Mouse (Mus musculus): ENCODE data around the gene Dido1. TPM values are rescaled to one million over a fixed set of nuclear protein-coding genes. Genes with fewer than 3 reads are reported as not detected.

Dido1 gene
- total RNA-seq (2017), result 64.8 and 81.1 TPM in 2 replicates

DNA sequence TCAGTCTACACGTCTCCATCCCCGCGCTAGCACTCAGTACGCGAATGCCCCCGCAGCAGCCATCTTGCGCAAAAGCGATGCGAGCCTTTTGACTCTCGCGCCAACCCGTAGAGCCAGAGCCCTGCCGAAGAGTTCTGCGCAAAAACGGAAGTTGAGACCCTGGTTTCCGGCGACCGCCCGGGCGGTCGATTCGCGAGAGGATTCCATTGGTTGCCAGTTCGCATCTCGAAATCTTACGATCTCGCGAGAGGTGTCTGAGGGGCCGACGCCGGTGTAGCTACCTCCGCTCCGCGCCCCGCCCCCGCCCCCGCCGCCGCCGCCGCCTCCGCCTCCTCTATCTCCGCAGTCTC is at the start of gene Dido1, which contains the start of gene Gid8:
TSS of gene Dido1 (minus strand) at position 77 of the 350 bp plus-strand sequence.
TSS of gene Gid8 (plus strand) at position 195 of the 350 bp plus-strand sequence.
- peak; percentile 84 for ATAC-seq (replicated peaks; ENCODE audit: low read depth, poor library complexity, severe bottlenecking)

GRCm38 (mm10) chr2:180758513-180759263 is 48.9 kb upstream of the Dido1 start:
- no peak for ATAC-seq (replicated peaks; ENCODE audit: low read depth, poor library complexity, severe bottlenecking)

- no peak for ATAC-seq (replicated peaks; ENCODE audit: low read depth, poor library complexity, severe bottlenecking)
These were observed 47.0 kb upstream of the Dido1 start for GRCm38 (mm10) chr2:180756786-180757185.

DNA sequence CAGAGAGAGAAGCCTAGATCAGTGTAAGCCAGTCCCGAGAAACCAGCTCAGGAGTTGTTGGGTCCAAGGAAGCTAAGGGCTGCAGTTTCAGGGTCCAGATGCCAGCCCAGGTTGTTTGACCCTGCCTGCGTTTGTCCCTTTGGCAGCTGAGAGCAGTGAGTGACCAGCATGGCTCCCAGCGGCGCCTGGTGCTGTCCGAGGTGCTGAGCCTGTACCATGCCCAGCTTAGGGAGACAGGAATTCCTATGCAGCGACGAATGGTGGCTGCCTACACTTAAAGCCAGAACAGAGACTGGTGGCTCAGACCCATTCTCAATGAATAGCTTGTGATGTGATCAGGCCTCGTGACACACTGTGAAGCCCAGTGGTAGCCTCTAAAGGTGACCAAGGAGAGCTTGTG is 46.1 kb upstream of the Dido1 start:
- peak; percentile 89 for ATAC-seq (replicated peaks; ENCODE audit: low read depth, poor library complexity, severe bottlenecking)

DNA sequence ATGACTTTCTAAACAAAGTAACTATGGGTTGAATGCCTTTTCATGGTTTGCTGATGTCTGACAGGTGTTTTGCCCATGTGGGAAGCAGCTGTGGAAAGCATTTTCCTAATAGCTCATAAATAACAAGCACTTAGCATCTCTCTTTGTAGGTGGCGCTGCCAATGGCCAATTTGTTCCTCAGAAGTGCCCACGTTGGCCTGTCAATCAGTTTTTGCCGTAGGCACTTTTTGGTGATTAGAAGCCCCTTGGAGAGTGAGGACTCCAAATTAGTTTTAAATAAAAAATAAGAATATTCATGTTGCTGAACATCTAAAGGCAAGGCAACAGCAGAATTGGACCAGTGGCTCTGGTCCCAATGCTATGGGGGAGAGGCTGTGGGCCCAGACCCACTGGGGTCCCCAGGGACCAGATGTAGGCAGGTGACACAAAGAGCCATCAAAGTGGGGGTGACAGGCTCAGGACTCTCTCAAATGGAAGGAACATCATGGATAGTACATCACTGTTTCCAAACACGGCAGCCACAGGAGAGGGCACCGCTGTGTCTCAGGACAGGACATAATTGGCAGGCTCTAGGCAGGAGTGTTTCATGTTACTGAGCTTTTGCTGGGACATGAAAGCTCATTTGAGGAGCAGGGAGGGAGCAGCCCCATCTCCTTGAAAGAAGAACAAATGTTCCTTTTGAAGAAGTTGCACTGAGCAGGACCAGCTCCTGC is 45.3 kb upstream of the Dido1 start:
- no peak for ATAC-seq (replicated peaks; ENCODE audit: low read depth, poor library complexity, severe bottlenecking)

GRCm38 (mm10) chr2:180748904-180749303 is 39.1 kb upstream of the Dido1 start:
- no peak for ATAC-seq (replicated peaks; ENCODE audit: low read depth, poor library complexity, severe bottlenecking)

DNA sequence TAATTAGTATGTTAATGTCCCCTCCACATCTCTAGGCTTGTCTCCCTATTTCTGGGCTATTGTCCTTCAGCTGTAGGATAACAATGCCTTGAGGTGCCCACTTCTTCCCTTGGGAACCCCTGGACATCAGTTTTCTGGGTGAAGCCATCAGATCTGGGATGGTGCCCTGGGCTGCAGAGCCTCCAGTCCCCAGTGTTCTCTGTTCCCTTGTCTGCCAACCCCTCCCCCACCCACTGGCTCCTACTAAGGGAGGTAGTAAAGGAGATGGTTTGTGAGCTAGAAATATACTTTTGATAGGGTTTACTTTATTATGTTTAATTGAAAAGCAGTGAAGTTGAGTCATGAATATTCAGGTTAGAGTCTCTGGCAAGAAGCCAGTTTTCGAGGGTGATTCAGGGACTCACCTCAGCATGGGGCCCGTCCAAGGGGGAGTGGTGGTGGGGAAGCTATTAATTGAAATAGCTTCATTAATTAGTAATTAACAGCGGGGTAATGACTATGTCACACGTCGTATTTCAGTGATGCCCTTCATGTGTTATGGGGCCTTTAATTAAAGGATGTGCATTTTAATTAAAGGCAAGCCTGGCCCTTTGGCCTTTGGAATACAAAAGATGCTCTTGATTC is 36.9 kb upstream of the Dido1 start:
- no peak for ATAC-seq (replicated peaks; ENCODE audit: low read depth, poor library complexity, severe bottlenecking)

GRCm38 (mm10) chr2:180745248-180745927 is 35.6 kb upstream of the Dido1 start:
- ATAC-seq (replicated peaks; ENCODE audit: low read depth, poor library complexity, severe bottlenecking), result peak; percentile 99

DNA sequence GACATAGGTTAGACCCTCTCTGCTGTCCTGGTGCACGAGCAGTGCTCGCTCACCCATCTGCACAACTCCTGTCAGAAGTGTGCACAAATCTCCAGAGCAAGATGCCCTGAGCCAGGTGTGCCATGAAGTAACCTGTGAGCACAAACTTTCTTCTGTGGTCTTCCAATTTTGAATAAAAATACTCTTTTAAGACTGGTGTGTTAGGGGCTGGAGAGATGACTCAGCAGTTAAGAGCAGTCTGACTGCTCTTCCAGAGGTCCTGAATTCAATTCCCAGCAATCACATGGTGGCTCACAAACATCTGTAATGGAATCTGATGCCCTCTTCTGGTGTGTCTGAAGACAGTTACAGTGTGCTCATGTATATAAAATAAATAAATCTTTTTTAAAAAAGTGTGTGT is 33.5 kb upstream of the Dido1 start:
- ATAC-seq (replicated peaks; ENCODE audit: low read depth, poor library complexity, severe bottlenecking), result no peak

GRCm38 (mm10) chr2:180742820-180743219 is 33.0 kb upstream of the Dido1 start:
- no peak for ATAC-seq (replicated peaks; ENCODE audit: low read depth, poor library complexity, severe bottlenecking)

- no peak for ATAC-seq (replicated peaks; ENCODE audit: low read depth, poor library complexity, severe bottlenecking)
These were observed 31.6 kb upstream of the Dido1 start for GRCm38 (mm10) chr2:180741421-180741820.

- no peak for ATAC-seq (replicated peaks; ENCODE audit: low read depth, poor library complexity, severe bottlenecking)
These were observed 30.6 kb upstream of the Dido1 start for GRCm38 (mm10) chr2:180740349-180740748.

- no peak for ATAC-seq (replicated peaks; ENCODE audit: low read depth, poor library complexity, severe bottlenecking)
These were observed 28.2 kb upstream of the Dido1 start for GRCm38 (mm10) chr2:180737984-180738383.

DNA sequence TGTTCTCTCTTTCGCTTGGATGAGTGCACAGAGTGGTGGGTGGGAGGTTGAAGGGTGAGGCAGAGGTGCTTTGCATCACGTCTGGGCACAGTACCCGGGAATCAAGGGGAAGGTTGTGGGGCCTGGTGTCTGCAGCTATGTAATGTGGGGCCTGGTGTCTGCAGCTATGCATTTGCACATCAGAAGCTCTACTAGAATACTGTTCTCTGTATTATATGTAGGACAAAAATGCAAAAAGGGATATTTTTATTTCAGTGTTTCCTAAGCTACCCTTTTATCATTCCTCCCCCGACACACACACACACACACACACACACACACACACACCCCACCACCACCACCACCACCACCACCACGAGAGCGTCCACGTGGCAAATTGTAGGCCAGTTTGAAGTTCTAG is 25.4 kb upstream of the Dido1 start:
- no peak for ATAC-seq (replicated peaks; ENCODE audit: low read depth, poor library complexity, severe bottlenecking)

GRCm38 (mm10) chr2:180731984-180732383 is 22.2 kb upstream of the Dido1 start:
- ATAC-seq (replicated peaks; ENCODE audit: low read depth, poor library complexity, severe bottlenecking), result peak; percentile 57

GRCm38 (mm10) chr2:180731036-180731435 is 21.2 kb upstream of the Dido1 start:
- ATAC-seq (replicated peaks; ENCODE audit: low read depth, poor library complexity, severe bottlenecking), result no peak

DNA sequence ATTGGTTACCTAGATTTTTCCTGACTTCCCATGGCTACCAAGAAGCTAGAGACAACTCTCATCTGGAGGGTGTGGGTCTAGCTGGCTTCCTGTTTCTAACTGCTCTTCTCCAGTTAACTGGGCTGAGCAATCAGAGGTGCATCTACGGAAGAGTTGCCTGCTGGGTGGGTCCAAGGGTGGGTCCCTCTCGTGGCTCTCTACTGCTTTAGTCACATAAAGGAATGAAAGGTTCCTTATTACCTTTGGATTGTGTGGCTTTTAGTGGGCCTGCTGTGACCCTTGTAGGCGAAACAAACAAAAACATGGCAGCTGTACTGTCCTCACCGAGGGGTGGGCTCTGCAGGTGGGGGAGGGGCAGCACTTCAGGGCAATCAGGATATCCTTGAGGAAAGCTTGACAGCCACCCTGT is 17.8 kb upstream of the Dido1 start:
- no peak for ATAC-seq (replicated peaks; ENCODE audit: low read depth, poor library complexity, severe bottlenecking)

DNA sequence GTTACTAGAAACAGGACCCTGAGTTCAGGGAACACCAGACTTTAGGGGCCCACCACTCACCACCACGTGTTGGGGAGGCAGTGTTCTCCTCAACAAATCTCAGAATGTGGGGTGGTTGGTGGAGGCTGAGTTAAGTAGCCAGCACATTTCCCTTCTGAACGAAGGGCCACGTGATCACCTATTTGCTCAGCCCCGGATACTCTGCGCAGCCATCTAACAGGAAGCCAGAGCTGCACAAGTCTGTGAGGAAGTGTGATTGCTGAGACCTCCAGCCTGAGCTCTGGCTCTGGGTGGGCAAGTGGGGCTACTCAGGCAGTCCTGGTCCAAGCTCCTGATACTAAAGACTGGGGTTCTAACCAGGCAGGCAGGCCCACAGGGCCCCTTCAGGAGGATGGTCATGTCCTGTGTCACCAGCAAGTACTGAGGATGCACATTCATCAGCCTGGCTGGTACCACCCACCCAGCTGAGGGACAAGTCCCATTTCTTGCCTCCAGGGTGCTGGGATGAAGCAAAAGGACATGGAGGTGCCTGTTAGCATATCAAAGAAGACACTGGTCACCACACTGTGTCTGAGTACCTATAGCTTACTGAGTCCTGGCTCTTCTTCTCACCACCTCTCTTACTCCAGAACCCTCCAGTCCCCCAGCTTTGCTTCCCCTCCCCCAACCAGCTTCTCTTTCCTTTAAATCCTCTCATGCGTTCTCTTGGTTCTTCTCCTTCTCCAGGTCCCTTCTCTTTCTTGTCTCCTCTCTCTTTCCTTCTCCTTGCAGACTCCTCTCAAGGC is 17.1 kb upstream of the Dido1 start:
- peak; percentile 72 for ATAC-seq (replicated peaks; ENCODE audit: low read depth, poor library complexity, severe bottlenecking)

- ATAC-seq (replicated peaks; ENCODE audit: low read depth, poor library complexity, severe bottlenecking), result no peak
These were observed 16.2 kb upstream of the Dido1 start for GRCm38 (mm10) chr2:180725856-180726629.
